Mouse (Mus musculus): Measurements from ENCODE around the gene Cdh24. TPM values are rescaled to one million over a fixed set of nuclear protein-coding genes. Genes with fewer than 3 reads are reported as not detected.
A peak's percentile ranks its signal among the peaks of the same experiment; 100 is the strongest.

Cdh24 gene
- polyA plus RNA-seq (2012; rRNA removed), result 138 and 142 TPM in 2 replicates

GRCm38 (mm10) chr14:54641305-54641969, at the start of gene Cdh24:
Gene Cdh24, minus strand, starts transcription at chr14:54641364.
- no peak within 1 kb of the TSS for H3K27ac ChIP-seq (ENCODE audit: control insufficient read depth, insufficient read depth, low read length)
- DNase-seq, result peak; percentile 94

GRCm38 (mm10) chr14:54687251-54687650, 46.1 kb upstream of the Cdh24 start:
- no peak for TF ChIP-seq POLR2A (IDR thresholded peaks at IDR 0.05; ENCODE audit: control insufficient read depth, extremely low read depth, insufficient read depth, low read length, poor library complexity)
- no peak for TF ChIP-seq CTCF (IDR thresholded peaks at IDR 0.05; ENCODE audit: borderline replicate concordance, control insufficient read depth, extremely low read depth, insufficient read depth, low read length, poor library complexity)
- H3K27me3 ChIP-seq (ENCODE audit: control insufficient read depth, insufficient read depth, low read length), result no peaks in the 10 kb centered on the region
- peak overlapping the region; percentile 83 for H3K4me3 ChIP-seq (ENCODE audit: control insufficient read depth, insufficient read depth, low read length)
- 1% methylated on average over 8 of the region's 8 CpGs for WGBS
- 0 out of 2 replicates have a peak overlapping the region, but pooled peaks have one; percentile 36 for H3K27ac ChIP-seq (ENCODE audit: control insufficient read depth, insufficient read depth, low read length)
- no peak for DNase-seq
- peaks cover 28% of the 10 kb centered on the region for H3K36me3 ChIP-seq (ENCODE audit: control insufficient read depth, insufficient read depth, low read length)
- H3K4me1 ChIP-seq (replicated peaks; ENCODE audit: control insufficient read depth, insufficient read depth, low read length), result peaks cover 3% of the 10 kb centered on the region; the same call in 1 of the 2 replicates

More at GRCm38 (mm10) chr14:54641305-54641969, at the start of gene Cdh24:
- no peaks in the 10 kb centered on the region; the same call in 1 of the 2 replicates for H3K27me3 ChIP-seq (ENCODE audit: control insufficient read depth, insufficient read depth, low read length)
- TF ChIP-seq CTCF (IDR thresholded peaks at IDR 0.05; ENCODE audit: borderline replicate concordance, control insufficient read depth, extremely low read depth, insufficient read depth, low read length, poor library complexity), result peak; percentile 84
- TF ChIP-seq POLR2A (IDR thresholded peaks at IDR 0.05; ENCODE audit: control insufficient read depth, extremely low read depth, insufficient read depth, low read length, poor library complexity), result peak; percentile 64
- peaks cover 43% of the 10 kb centered on the region for H3K36me3 ChIP-seq (ENCODE audit: control insufficient read depth, insufficient read depth, low read length)
- peak within 1 kb of the TSS; percentile 59 for H3K4me3 ChIP-seq (ENCODE audit: control insufficient read depth, insufficient read depth, low read length)
- WGBS, result under 1% methylated on average over 51 of the region's 52 CpGs
- peaks cover 23% of the 10 kb centered on the region for H3K4me1 ChIP-seq (replicated peaks; ENCODE audit: control insufficient read depth, insufficient read depth, low read length)

GRCm38 (mm10) chr14:54686522-54687143, 45.5 kb upstream of the Cdh24 start, which contains the start of gene Acin1:
Gene Acin1, minus strand, starts transcription at chr14:54686931.
- H3K4me1 ChIP-seq (replicated peaks; ENCODE audit: control insufficient read depth, insufficient read depth, low read length), result peaks cover 3% of the 10 kb centered on the region; the same call in 1 of the 2 replicates
- peak; percentile 54; the same call in 1 of the 2 replicates for TF ChIP-seq CTCF (IDR thresholded peaks at IDR 0.05; ENCODE audit: borderline replicate concordance, control insufficient read depth, extremely low read depth, insufficient read depth, low read length, poor library complexity)
- TF ChIP-seq POLR2A (IDR thresholded peaks at IDR 0.05; ENCODE audit: control insufficient read depth, extremely low read depth, insufficient read depth, low read length, poor library complexity), result peak; percentile 90
- H3K27me3 ChIP-seq (ENCODE audit: control insufficient read depth, insufficient read depth, low read length), result no peaks in the 10 kb centered on the region
- H3K4me3 ChIP-seq (ENCODE audit: control insufficient read depth, insufficient read depth, low read length), result peak within 1 kb of the TSS; percentile 94
- peaks cover 28% of the 10 kb centered on the region for H3K36me3 ChIP-seq (ENCODE audit: control insufficient read depth, insufficient read depth, low read length)
- H3K27ac ChIP-seq (ENCODE audit: control insufficient read depth, insufficient read depth, low read length), result peak within 1 kb of the TSS; percentile 74
- DNase-seq, result peak; percentile 100
- under 1% methylated on average over 44 of the region's 44 CpGs for WGBS

GRCm38 (mm10) chr14:54686063-54686521, 44.9 kb upstream of the Cdh24 start, which contains the start of gene 1700123O20Rik:
Gene 1700123O20Rik, plus strand, starts transcription at chr14:54686216.
- peak; percentile 83 for DNase-seq
- H3K4me1 ChIP-seq (replicated peaks; ENCODE audit: control insufficient read depth, insufficient read depth, low read length), result peaks cover 3% of the 10 kb centered on the region; the same call in 1 of the 2 replicates
- H3K27ac ChIP-seq (ENCODE audit: control insufficient read depth, insufficient read depth, low read length), result peak within 1 kb of the TSS; percentile 74
- H3K36me3 ChIP-seq (ENCODE audit: control insufficient read depth, insufficient read depth, low read length), result peaks cover 28% of the 10 kb centered on the region
- peak within 1 kb of the TSS; percentile 94 for H3K4me3 ChIP-seq (ENCODE audit: control insufficient read depth, insufficient read depth, low read length)
- WGBS, result under 1% methylated on average over 41 of the region's 41 CpGs
- H3K27me3 ChIP-seq (ENCODE audit: control insufficient read depth, insufficient read depth, low read length), result no peaks in the 10 kb centered on the region
- TF ChIP-seq POLR2A (IDR thresholded peaks at IDR 0.05; ENCODE audit: control insufficient read depth, extremely low read depth, insufficient read depth, low read length, poor library complexity), result no peak
- no peak for TF ChIP-seq CTCF (IDR thresholded peaks at IDR 0.05; ENCODE audit: borderline replicate concordance, control insufficient read depth, extremely low read depth, insufficient read depth, low read length, poor library complexity)

- 3% methylated on average over 8 of the region's 8 CpGs for WGBS
- TF ChIP-seq CTCF (IDR thresholded peaks at IDR 0.05; ENCODE audit: borderline replicate concordance, control insufficient read depth, extremely low read depth, insufficient read depth, low read length, poor library complexity) (no peak), POLR2A (IDR thresholded peaks at IDR 0.05; ENCODE audit: control insufficient read depth, extremely low read depth, insufficient read depth, low read length, poor library complexity) (no peak)
- H3K4me1 ChIP-seq (replicated peaks; ENCODE audit: control insufficient read depth, insufficient read depth, low read length), result peaks cover 3% of the 10 kb centered on the region; the same call in 1 of the 2 replicates
- DNase-seq, result no peak
- no peaks in the 10 kb centered on the region for H3K27me3 ChIP-seq (ENCODE audit: control insufficient read depth, insufficient read depth, low read length)
- H3K36me3 ChIP-seq (ENCODE audit: control insufficient read depth, insufficient read depth, low read length), result peaks cover 22% of the 10 kb centered on the region
- H3K4me3 ChIP-seq (ENCODE audit: control insufficient read depth, insufficient read depth, low read length), result no peak overlapping the region; the same call in 1 of the 2 replicates
- H3K27ac ChIP-seq (ENCODE audit: control insufficient read depth, insufficient read depth, low read length), result no peak overlapping the region
Measured at GRCm38 (mm10) chr14:54685471-54685870, 44.3 kb upstream of the Cdh24 start.

- no peak for TF ChIP-seq POLR2A (IDR thresholded peaks at IDR 0.05; ENCODE audit: control insufficient read depth, extremely low read depth, insufficient read depth, low read length, poor library complexity)
- TF ChIP-seq CTCF (IDR thresholded peaks at IDR 0.05; ENCODE audit: borderline replicate concordance, control insufficient read depth, extremely low read depth, insufficient read depth, low read length, poor library complexity), result no peak
- 67% methylated on average over 3 of the region's 3 CpGs for WGBS
- DNase-seq, result peak; percentile 27
- no peaks in the 10 kb centered on the region for H3K27me3 ChIP-seq (ENCODE audit: control insufficient read depth, insufficient read depth, low read length)
- H3K4me1 ChIP-seq (replicated peaks; ENCODE audit: control insufficient read depth, insufficient read depth, low read length), result peaks cover 3% of the 10 kb centered on the region; the same call in 1 of the 2 replicates
- no peak overlapping the region for H3K4me3 ChIP-seq (ENCODE audit: control insufficient read depth, insufficient read depth, low read length)
- H3K27ac ChIP-seq (ENCODE audit: control insufficient read depth, insufficient read depth, low read length), result no peak overlapping the region
- H3K36me3 ChIP-seq (ENCODE audit: control insufficient read depth, insufficient read depth, low read length), result peaks cover 38% of the 10 kb centered on the region
Measured at GRCm38 (mm10) chr14:54682396-54682795, 41.2 kb upstream of the Cdh24 start.
